Mouse (Mus musculus): ENCODE data around the gene Atp23.

Atp23 gene

GRCm38 (mm10) chr10:126911479-126911878, 10.3 kb upstream of the Atp23 start:
- no peak for DNase-seq (ENCODE audit: low read depth, low spot score)

- DNase-seq (ENCODE audit: low read depth, low spot score) = no peak
Measured at GRCm38 (mm10) chr10:126906811-126907210, 5.7 kb upstream of the Atp23 start.

GRCm38 (mm10) chr10:126905650-126906075, 4.5 kb upstream of the Atp23 start:
- DNase-seq (ENCODE audit: low read depth, low spot score) = peak; percentile 85

GRCm38 (mm10) chr10:126905086-126905485, 3.9 kb upstream of the Atp23 start:
- no peak for DNase-seq (ENCODE audit: low read depth, low spot score)

- no peak for DNase-seq (ENCODE audit: low read depth, low spot score)
Measured at GRCm38 (mm10) chr10:126904221-126904620, 3.1 kb upstream of the Atp23 start.

GRCm38 (mm10) chr10:126901488-126901843, 311 bp upstream of the Atp23 start:
- DNase-seq (ENCODE audit: low read depth, low spot score) = no peak

GRCm38 (mm10) chr10:126895891-126896290, 5.3 kb downstream of the Atp23 start:
- DNase-seq (ENCODE audit: low read depth, low spot score) = no peak

- DNase-seq (ENCODE audit: low read depth, low spot score) = no peak
Measured at GRCm38 (mm10) chr10:126894061-126894460, 7.1 kb downstream of the Atp23 start.

- DNase-seq (ENCODE audit: low read depth, low spot score) = no peak
Measured at GRCm38 (mm10) chr10:126893145-126893544, 8.0 kb downstream of the Atp23 start.

- DNase-seq (ENCODE audit: low read depth, low spot score) = no peak
Measured at GRCm38 (mm10) chr10:126873755-126874154, 27.4 kb downstream of the Atp23 start.

- DNase-seq (ENCODE audit: low read depth, low spot score) = no peak
Measured at GRCm38 (mm10) chr10:126872256-126872655, 28.9 kb downstream of the Atp23 start.

- no peak for DNase-seq (ENCODE audit: low read depth, low spot score)
Measured at GRCm38 (mm10) chr10:126869372-126870318, 31.5 kb downstream of the Atp23 start.

GRCm38 (mm10) chr10:126865284-126865683, 35.9 kb downstream of the Atp23 start:
- no peak for DNase-seq (ENCODE audit: low read depth, low spot score)

GRCm38 (mm10) chr10:126862193-126862592, 39.0 kb downstream of the Atp23 start:
- DNase-seq (ENCODE audit: low read depth, low spot score) = no peak

- no peak for DNase-seq (ENCODE audit: low read depth, low spot score)
Measured at GRCm38 (mm10) chr10:126853286-126853685, 47.9 kb downstream of the Atp23 start.

- DNase-seq (ENCODE audit: low read depth, low spot score) = no peak
Measured at GRCm38 (mm10) chr10:126845309-126845911, 55.7 kb downstream of the Atp23 start.

- no peak for DNase-seq (ENCODE audit: low read depth, low spot score)
Measured at GRCm38 (mm10) chr10:126844689-126845088, 56.5 kb downstream of the Atp23 start.

GRCm38 (mm10) chr10:126840266-126840665, 60.9 kb downstream of the Atp23 start:
- DNase-seq (ENCODE audit: low read depth, low spot score) = no peak

- DNase-seq (ENCODE audit: low read depth, low spot score) = no peak
Measured at GRCm38 (mm10) chr10:126833006-126833405, 68.1 kb downstream of the Atp23 start.

GRCm38 (mm10) chr10:126831329-126831728, 69.8 kb downstream of the Atp23 start:
- no peak for DNase-seq (ENCODE audit: low read depth, low spot score)

GRCm38 (mm10) chr10:126828618-126829017, 72.5 kb downstream of the Atp23 start:
- no peak for DNase-seq (ENCODE audit: low read depth, low spot score)

GRCm38 (mm10) chr10:126827941-126828593, 73.1 kb downstream of the Atp23 start:
- peak; percentile 70 for DNase-seq (ENCODE audit: low read depth, low spot score)

All from brain, embryonic 18.5 days (tissue).